Mouse (Mus musculus) olfactory bulb, adult 2 months (tissue): Measurements from ENCODE around the gene Hcn2.

Experiments used
- CTCF ChIP-seq: fragments of 200-500 bp; IDR thresholded peaks from 2 replicates; pipeline ENCODE4 v1.5.1; 2012; ENCODE audit warnings: low read depth, mild to moderate bottlenecking, low read length, moderate library complexity; ENCODE audit not compliant: insufficient read depth
- POLR2A ChIP-seq: fragments of 200-500 bp; IDR thresholded peaks from 2 replicates; pipeline ENCODE4 v1.6.1; 2012; ENCODE audit warnings: mild to moderate bottlenecking, low read depth, low read length, moderate library complexity; ENCODE audit not compliant: insufficient read depth

DNA sequence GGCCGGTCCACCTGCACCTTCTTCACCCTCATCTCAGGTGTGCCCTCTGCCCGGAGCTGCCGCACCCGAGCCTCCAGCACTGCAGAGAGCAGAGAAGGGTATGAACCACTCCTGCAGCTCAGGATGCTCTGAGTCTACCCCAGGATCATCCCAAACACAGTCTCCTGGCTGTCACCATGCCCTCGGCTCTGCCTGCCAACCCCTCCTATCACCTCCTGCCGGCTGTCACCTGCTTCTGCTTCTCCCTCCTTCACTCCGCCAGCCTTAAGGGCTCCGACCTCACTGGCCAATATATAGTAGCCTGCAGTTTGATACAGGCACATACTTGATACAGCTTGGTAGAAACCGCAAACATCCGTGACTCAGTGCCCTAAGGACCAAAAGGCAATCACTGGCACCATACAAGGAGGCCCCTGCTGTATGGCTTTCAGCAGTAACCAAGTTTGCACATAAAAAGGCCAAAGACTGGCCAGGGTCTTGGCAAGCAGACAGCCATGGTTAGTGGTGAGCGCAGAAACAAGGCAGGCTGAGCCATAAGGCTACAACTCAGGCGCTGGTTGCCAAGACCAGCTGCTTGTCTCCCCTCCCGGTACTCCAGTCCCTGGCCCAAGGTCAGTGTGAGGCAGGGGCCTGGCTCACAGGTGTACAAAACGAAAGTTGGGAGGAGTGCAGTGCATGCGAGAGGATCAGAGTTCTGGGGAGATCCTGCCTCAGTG, 27.4 kb downstream of the Hcn2 start:
- TF ChIP-seq POLR2A: no peak
- TF ChIP-seq CTCF: no peak
